Mouse (Mus musculus) induced T-regulatory cell, adult 2 months (primary cell): Measurements from ENCODE around the gene 1700015F17Rik.
A peak's percentile ranks its signal among the peaks of the same experiment; 100 is the strongest.

ENCODE experiments used
- DNase-seq: peaks from one replicate; pipeline ENCODE4 v3.0.0-alpha.2; 2012; ENCODE audit warnings: low read depth

The 1700015F17Rik gene

DNA sequence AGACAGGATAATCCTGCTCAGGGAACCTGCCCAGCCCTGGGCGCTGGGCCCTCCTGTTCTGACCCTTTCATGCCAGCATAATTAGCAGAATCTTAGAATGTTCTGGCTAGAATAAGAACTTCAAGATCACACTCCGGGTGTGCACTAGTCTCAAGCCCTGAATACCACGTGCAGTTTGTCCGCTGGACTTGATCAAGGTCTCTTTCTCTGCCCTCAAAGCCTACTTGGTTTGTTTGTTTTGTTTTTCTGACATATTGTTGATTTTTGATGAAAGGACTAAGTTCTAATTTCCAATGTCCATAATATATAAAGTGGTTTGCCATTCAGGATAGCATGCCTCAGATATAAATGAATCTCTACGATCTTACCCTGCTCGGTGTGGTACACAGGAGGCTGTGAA lies at the start of gene 1700015F17Rik:
1700015F17Rik (minus strand) TSS at position 101 of the 400 bp plus-strand sequence.
- no peak for DNase-seq

GRCm38 (mm10) chr5:5515411-5515810 lies 36.5 kb upstream of the 1700015F17Rik start:
- DNase-seq = no peak

DNA sequence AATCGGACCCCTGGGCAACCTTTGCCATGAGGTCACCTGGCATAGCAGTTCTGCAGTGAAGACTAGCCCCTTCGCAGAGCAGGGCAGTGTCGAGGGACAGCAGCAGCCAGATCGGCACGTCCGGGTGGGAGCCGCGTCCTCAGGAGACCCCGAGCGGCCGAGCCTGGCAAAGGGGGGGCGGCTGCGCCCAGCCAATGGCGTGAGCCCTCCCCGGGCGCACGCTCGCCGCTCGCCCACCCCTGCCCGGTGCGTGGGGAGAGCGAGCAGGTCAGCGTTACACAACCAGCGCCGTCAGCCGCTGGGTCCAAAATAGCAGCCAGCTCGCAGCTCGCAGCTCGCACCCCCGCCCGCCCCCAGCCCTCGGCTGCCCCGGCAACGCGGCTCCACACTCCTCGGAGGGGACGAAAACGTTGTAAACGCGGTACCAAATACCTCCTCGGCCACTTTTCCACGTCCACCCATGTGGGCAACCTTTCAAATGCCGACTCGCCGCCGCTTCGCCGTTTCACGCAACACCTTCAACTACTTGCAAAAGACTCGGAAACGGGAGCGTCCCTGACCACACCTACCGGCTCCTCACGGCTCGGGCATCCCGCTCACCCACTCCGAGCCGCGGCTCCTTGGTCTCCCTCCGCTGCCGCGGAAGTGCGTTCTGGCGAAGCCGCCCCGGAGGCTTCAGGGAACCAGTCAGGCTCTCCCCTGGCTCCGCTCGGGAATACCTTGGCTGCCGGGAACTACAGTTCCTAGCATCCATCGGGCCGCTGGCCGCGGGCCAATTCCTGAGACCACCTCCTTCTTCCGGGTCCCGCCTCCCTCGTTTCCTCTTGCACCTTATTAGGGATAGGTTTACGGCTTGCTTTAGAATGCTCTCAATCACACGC lies 35.5 kb upstream of the 1700015F17Rik start, which contains the start of gene Cldn12:
Cldn12 (minus strand) TSS at position 763 of the 881 bp plus-strand sequence.
- peak; percentile 75 for DNase-seq

GRCm38 (mm10) chr5:5511401-5511800 lies 32.5 kb upstream of the 1700015F17Rik start:
- DNase-seq = no peak

GRCm38 (mm10) chr5:5510989-5511388 lies 32.0 kb upstream of the 1700015F17Rik start:
- no peak for DNase-seq

DNA sequence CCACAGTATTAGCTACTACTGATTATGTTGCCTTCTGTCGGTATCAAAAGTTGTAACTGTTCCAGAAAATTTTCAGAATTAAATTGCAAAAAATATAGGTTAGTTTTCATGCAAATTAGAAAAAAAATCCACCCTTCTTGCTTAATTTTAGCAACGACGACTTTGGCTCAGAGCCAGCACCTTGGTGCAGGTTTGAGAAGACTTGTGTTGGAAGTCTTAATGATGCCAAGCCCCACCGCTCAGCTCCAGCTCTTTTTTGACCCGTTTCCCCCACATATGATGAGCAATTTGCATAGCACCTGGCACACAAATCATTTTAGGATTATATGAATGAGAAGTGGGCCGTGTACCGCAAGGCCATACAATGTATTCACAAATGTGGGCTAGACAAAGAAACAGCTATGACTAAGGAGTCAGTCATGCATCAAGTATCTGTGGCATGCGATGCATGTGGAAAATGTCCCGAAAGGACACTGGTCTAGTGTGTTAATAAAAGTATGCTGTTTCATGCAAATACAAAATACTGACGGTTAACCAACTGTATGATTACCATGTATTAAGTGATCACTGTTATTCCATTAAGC lies 31.5 kb upstream of the 1700015F17Rik start:
- no peak for DNase-seq

DNA sequence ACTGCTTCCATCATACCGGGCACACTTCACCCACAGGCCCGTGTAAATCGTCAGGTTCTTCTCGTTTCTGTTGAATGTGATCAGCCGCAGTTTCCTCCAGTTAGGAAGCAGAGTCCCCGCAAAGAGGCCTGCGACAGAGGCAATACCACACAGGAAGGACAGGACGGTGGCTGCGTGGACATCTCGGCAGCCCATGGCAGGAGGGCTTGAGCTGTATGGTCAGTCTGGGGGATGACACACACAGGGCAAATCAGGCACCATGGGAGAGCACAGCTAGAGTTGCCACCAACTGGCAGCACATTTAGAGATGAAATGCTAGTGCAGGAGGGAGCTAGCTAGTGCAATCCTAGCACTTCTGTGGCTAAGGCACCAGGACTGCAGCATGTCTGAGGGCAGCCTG lies 29.3 kb upstream of the 1700015F17Rik start:
- no peak for DNase-seq

- DNase-seq = peak; percentile 23
Measured at GRCm38 (mm10) chr5:5507701-5508225, 28.8 kb upstream of the 1700015F17Rik start.

- no peak for DNase-seq
Measured at GRCm38 (mm10) chr5:5504456-5504855, 25.5 kb upstream of the 1700015F17Rik start.

- no peak for DNase-seq
Measured at GRCm38 (mm10) chr5:5503381-5503780, 24.4 kb upstream of the 1700015F17Rik start.

GRCm38 (mm10) chr5:5501583-5501982 lies 22.6 kb upstream of the 1700015F17Rik start:
- DNase-seq = no peak

DNA sequence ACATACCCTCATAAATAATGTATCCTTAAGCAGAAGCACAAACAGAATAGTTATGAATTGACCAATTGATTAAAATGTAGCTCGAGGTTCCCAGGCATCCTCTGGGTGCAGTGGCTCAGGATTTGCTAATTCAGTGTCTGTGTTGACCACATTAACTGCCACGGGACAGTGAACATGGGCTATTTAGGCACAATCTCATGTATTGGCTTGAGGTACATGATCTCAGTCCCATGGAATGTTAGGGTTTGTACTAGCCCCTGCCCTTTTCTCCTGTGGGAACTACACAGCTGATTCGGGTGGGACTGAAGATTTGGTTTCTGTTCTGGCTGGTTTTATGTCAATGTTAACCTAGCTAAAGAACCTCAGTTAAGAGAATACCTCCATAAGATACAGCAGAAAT lies 17.4 kb upstream of the 1700015F17Rik start:
- no peak for DNase-seq

- no peak for DNase-seq
Measured at GRCm38 (mm10) chr5:5495042-5495441, 16.1 kb upstream of the 1700015F17Rik start.

DNA sequence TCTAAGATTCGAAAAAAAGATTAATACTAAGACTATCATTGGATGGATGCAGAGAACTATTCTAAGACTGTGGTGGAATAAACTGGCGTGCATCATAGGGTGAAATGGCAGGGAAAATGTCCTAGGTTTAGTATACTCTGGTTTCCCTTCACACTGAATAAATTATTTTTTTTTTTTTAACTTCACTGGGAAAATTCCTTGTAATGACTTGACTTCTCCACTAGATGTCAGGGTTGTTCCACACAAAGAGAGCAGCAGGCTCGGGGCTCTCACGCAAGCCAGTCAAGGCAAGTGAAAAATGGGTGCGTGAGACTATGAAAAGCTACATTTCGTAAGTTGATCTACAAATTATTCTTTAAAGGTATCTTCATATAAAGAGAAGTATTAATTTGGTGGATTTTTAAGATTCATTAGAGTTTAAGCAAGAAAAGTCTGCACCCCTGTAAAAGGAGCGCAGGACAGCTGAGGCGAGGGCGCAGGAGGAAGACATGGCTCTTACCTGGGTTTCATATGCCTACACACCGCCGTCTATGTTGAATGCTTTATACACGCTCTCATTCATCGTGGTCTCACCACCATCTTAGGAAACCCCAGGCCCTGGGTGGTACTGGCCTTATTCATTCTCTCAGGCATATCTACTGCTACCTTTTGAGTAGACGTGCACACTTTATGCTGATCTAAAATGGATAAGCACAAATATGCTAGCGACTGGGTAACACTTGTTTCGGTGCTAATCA lies 15.5 kb upstream of the 1700015F17Rik start:
- peak; percentile 66 for DNase-seq

DNA sequence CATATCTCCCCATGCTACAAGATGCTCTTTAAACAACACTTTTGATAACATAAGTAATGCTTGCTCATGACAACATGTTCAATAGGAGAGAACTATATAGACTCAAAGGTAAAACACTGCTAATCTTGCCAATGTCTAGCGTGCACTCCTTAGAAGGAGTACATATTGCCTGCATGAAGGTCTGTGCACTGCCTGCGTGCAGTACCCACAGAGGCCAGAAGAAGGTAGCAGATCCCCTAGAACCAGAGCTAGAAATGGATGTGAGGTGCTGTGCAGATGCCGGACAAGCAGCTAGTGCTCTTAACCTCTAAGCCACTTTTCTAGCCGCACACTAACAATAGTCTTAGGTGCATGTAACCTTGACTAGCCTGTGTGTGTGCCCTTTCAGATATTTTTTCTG lies 13.2 kb upstream of the 1700015F17Rik start:
- DNase-seq = peak; percentile 7

GRCm38 (mm10) chr5:5486071-5486470 lies 7.1 kb upstream of the 1700015F17Rik start:
- no peak for DNase-seq

GRCm38 (mm10) chr5:5483254-5483858 lies 4.4 kb upstream of the 1700015F17Rik start:
- no peak for DNase-seq

DNA sequence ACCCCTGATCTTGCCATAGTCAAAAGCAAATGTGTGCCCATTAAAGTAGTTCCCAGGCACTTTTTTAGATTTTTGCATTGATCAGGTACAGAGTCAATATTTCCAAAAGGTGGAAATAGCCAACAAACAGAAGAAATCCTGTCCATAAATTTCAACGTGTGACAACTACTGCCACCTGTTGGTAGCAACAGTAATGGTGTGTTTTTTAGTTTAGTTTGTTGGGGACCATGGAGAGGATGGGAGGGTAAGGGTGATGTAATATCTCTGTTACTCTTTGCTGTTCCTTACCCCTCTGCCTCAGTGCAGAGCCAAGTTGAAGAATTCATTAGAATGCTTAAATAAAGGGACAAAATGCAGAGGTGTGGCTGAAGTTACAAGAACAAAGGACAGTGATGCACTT lies 2.7 kb upstream of the 1700015F17Rik start:
- peak; percentile 5 for DNase-seq

- no peak for DNase-seq
Measured at GRCm38 (mm10) chr5:5476133-5476532, 2.8 kb downstream of the 1700015F17Rik start.

GRCm38 (mm10) chr5:5465256-5465655 lies 13.7 kb downstream of the 1700015F17Rik start:
- no peak for DNase-seq

GRCm38 (mm10) chr5:5431746-5432438 lies 47.1 kb downstream of the 1700015F17Rik start:
- DNase-seq = no peak
